Mouse (Mus musculus) layer of hippocampus, adult 11-12 months (tissue): Measurements from ENCODE around the gene Rnf227.

Source experiments
- DNase-seq: peaks from one replicate; pipeline ENCODE4 v3.0.0; 2022; ENCODE audit warnings: low spot score

Rnf227 gene

GRCm38 (mm10) chr11:69331152-69331551, 9.1 kb upstream of the Rnf227 start:
- no peak for DNase-seq

GRCm38 (mm10) chr11:69331929-69332405, 8.3 kb upstream of the Rnf227 start:
- DNase-seq, result peak; percentile 80

DNA sequence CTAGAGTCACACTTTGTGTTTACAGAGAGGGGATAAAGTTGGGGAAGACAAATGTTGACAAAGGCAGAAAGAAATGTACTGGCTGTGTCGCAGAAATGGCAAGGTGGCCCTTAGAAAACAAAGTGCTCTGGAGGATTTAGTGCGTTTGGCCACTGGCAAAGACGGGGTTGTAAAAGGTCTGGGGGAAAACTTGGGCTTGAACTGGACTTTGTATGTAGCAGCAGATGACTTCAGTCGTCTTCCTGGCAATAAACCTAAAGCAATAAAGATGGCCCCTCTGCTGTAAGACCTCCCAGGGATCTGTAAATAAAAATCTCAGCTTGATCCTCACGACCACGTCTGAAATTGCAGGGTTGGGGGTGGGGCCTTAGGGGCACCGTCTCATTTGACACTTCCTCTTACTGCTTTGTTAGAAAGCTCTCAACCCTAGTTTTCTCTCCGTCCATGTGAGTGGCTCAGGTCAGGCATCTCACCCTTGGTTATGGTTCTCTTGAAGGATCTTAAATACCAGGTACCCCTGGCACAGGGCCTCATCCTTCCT, 7.5 kb upstream of the Rnf227 start:
- DNase-seq, result no peak

GRCm38 (mm10) chr11:69333922-69334321, 6.3 kb upstream of the Rnf227 start:
- DNase-seq, result no peak

DNA sequence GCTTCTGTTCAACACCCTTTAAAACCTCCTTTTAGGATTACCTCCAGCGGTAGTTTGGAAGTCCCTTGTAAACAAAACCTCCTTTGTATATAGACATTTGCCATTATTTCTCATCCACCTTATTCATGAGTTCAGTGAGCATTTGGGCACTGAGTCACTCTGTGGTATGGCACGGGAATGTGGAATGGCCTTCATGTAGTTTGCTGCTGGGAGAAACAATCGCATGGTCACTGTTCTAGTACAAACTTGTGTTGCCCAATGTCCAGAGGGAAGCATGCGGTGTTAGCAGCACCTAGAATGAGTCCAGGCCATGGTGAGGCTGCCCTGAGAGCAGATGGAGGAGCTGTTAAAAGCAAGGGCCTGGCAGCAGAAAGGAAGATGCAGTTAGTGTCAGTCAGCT, 5.5 kb upstream of the Rnf227 start:
- no peak for DNase-seq

DNA sequence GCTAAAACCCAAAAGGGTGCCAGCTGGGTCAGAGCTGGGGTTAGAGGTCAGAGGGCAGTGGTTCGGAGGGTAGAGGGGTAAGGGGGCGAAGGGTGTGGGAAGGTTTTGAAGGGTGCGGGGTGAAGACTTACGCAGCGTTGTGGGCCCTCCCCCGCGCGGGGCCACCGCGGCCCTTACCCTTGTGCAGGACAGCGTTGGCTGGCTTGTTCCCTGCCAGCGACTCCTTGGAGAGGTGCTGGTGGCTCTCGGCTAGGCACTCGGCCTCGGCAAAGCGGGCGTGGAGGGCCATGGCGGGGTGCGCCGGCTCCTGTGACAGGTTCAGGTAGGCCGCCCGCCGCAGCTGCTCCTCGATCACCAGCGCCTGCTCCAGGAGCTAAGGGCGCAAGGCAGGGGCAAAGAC, 6.2 kb downstream of the Rnf227 start:
- no peak for DNase-seq

- DNase-seq, result no peak
These were observed 16.3 kb downstream of the Rnf227 start for GRCm38 (mm10) chr11:69356544-69356943.

DNA sequence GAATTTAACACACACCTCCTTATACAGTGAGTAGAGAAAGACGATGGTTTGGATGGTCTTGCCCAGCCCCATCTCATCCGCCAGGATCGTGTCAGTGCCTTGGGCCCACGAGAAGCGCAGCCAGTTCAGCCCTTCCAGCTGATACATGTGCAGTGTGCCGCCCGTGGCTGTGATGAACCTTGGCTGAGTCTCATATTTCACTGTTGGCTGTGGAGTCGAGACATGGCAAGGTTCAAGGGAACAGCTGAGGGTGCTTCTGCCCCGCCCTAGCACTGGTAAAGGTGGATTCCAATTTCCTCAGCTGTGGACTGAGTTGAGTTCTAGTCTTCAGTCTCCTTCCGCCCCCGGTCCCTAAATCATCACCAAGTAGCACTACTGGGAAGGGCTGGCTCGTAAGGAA, 17.4 kb downstream of the Rnf227 start:
- DNase-seq, result no peak

GRCm38 (mm10) chr11:69362021-69362420, 21.8 kb downstream of the Rnf227 start:
- no peak for DNase-seq

DNA sequence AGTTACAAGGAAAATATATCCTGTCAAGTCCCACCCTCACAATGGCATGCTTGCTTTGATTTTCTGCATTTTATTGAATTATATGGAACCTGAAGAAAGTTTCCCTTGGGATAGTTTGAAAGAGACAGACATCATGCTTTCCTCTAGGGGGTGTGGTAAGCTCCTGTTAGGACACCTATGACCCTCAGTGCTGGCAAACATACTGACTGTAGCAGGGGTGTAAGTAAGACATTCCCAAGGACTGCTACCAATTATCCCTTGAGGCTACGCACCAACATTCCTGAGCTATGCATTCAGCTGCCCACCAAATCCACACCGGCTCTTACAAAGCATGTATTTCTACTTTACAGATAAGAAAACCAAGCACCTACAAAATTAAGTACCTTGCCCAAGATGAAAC, 22.2 kb downstream of the Rnf227 start:
- DNase-seq, result no peak

DNA sequence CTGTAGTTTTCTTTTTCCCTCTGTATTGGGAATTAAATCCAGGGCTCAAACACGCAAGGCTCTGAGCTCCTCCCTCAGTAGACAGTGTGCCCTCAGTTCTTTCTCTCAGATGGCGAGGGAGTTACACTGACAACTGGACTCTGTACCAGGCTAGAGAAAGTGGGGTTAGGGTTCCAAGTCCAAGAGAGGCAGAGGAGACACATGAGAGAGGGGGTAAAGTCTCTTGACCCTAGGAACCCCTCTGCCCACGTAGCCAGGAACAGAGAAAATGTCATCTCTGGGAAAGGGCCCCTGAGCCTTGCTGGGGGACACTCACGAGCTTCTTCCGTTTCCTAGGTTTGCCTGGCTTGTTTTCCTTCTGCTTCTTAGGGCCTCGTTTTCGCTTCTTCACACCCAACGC, 24.1 kb downstream of the Rnf227 start:
- DNase-seq, result no peak

GRCm38 (mm10) chr11:69364910-69365309, 24.6 kb downstream of the Rnf227 start:
- DNase-seq, result peak; percentile 93

GRCm38 (mm10) chr11:69365722-69366121, 25.5 kb downstream of the Rnf227 start:
- DNase-seq, result no peak

- DNase-seq, result peak; percentile 95
These were observed 26.0 kb downstream of the Rnf227 start for GRCm38 (mm10) chr11:69366157-69366854.

DNA sequence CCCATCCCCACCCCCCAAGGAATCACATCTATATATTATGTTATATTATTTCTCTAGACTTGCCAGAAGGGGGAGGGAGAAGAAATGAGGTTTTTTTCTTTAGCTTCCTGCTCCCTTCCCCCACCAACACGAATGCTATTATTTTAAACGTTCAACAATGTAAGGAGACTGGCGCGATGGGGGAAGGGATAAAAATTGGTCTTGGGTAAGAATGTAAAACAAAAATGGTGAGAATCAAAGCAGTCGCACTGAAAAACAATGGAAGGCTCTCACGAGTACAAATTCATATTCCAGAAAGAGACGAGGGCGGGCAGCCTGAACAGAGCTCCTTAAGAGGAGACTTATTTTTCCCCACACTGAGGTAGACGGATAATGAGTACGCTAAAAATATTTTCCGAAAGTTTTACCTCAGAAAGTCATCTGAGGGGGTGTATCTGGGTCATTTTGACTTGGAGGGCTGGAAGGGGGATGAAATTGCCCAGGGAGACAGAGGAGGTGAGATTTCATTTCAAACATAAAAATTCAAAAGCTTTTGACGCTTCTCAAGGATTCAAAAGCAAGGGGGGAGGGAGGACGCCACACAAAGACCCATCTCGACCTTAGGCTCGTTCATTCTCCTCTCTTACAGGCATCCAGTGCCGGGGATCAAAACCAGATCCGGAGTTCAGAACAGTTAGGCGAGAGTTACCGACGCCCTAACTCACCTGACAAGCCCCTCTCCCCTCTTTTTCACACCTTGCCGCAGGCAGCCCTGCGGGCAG, 26.8 kb downstream of the Rnf227 start:
- DNase-seq, result peak; percentile 33

DNA sequence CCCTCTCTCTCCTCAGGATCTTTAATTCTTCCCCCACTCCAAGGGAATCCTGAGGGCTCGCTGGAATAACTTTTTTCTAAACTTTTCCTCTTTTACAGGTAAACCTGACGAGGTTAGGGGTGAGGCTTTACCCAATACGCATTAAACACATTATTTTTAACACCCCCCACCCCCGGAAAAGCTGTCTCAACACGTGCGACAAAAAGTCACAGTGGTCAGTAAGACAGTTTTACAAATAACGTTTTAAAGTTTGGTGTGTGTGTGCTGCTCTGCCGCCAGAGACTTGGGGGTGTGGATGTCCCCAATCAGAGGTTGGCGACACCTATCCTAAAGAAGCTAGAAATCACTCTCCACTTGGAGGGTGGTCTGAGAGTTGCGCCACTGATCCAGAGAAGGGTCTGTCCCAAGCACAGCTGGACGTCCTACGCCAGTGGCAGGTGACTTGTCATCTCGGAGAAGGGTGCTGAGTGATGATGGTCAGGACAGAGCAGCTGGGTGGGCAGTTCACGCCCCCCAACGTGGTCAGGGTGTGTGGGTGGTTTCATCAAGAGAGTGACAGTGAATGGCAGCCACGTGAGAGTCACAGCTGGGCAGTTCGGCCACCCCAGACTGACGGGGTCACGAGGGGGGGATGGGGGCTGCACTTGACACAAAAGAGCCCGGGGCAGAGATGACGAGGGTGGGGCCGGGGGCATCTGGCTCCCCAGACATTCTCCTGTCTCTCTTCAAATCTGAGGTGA, 27.5 kb downstream of the Rnf227 start:
- DNase-seq, result peak; percentile 43

- DNase-seq, result peak; percentile 32
These were observed 28.3 kb downstream of the Rnf227 start for GRCm38 (mm10) chr11:69368356-69369214.

GRCm38 (mm10) chr11:69369215-69369989, 29.1 kb downstream of the Rnf227 start, which contains the start of gene Chd3:
Gene Chd3 (minus strand): TSS chr11:69369406.
- no peak for DNase-seq

DNA sequence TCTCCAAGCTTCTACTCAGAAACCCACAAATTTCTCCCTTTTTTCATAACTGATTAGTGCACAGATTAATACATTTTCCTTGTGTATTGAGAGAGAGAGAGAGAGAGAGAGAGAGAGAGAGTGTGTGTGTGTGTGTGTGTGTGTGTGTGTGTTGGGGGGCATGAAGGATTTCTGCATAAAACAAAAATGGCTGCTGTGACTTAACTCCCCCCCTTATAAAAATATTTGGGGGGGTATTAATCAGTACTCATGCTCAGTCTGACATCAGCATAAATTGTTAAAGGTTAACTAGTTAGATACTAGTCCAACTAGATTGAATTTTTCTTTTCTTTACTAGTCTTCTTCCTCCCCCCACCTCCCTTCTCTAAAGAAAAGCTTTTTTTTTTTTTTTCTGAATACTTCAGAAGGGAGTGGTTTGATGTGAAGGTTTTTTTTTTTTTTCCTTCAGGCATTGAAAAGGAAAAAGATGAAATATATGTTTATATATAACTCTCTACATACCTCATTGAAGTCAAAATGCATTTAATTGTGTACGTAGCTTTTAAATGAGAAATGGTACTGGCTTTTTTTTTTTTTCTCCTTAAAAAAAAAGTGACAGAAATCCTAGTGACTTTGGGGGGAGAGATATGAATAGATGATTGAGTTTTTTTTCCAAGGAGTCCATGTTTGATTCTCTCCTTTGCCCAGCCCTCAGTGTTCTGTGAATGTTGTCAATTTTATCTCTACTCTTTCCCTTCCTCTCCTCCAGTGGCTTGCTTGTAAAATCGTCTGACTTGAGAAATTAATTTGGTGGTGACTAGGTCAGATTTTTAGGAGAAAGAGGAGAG, 29.9 kb downstream of the Rnf227 start:
- no peak for DNase-seq

DNA sequence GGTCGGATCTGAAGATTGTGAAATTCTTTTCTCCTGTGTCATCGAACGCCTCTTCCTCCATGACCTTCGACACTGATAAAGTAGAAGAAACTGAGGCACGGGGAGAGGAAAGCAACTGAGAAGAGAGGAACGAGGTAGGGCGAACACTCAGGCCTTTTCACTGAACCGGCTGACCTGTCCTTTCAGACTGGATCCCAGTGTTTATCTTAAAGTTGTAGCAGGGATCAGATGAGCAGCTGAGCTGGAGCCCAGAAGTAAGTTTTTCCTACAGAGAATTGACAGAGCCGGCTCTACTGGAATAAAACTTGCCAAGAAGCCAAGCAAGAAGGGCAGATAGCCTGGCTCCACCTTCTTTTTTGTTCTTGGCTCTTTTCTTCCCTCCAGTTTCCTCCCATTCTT, 30.6 kb downstream of the Rnf227 start:
- DNase-seq, result no peak
